Mouse (Mus musculus): ENCODE data around the gene Rab7. TPM values are rescaled to one million over a fixed set of nuclear protein-coding genes. Genes with fewer than 3 reads are reported as not detected.
A peak's percentile ranks its signal among the peaks of the same experiment; 100 is the strongest.
"Not testable (repeated sequence)": the region's sequence is repeated elsewhere in the genome, so short reads cannot be mapped to it uniquely, and the experiment has no call there.

Gene Rab7
- polyA plus RNA-seq, 1 experiment from 2014 or later: 261 TPM

DNA sequence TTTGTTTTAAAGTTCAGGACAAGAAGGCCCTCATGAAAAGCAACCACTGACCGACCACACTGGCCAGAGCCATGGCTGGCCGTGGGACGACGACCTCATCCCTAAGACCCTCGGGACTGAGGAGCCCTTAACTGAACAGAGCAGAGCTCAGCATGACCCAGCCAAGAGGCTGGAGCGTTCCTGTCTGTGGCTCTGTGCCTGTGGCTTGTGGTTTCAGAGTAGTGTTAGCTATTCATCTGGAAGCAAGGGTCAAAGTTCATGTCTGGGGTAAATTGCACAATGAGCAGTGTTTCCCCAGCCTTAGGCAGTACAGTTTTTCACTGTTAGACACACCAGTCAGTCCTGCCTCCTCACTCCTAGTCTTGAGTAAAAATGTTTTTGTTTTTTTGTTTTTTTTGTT, 52.3 kb downstream of the Rab7 start:
- no peaks in the 10 kb centered on the region for H3K27me3 ChIP-seq (ENCODE audit: insufficient read depth, low read length)
- H3K27ac ChIP-seq (ENCODE audit: low read length): no peak overlapping the region; the same call in 1 of the 2 replicates
- 0 out of 2 replicates have a peak, but pooled peaks have one; percentile 30 for ATAC-seq (ENCODE audit: low FRiP score, low TSS enrichment)
- no peaks in the 10 kb centered on the region for H3K9me3 ChIP-seq (ENCODE audit: low read length)
- H3K4me1 ChIP-seq (ENCODE audit: insufficient read depth, low read length): peaks cover 24% of the 10 kb centered on the region
- no peak overlapping the region for H3K4me3 ChIP-seq (ENCODE audit: low read length)
- 39% methylated on average over 6 of the region's 6 CpGs for WGBS
- H3K36me3 ChIP-seq (ENCODE audit: insufficient read depth, low read length): no peaks in the 10 kb centered on the region
- no peak overlapping the region for H3K4me2 ChIP-seq (replicated peaks; ENCODE audit: low read depth, low read length)
- no peak overlapping the region for H3K9ac ChIP-seq (replicated peaks; ENCODE audit: low read length)

- Histone ChIP-seq H3K9me3 (ENCODE audit: low read length) (no peaks in the 10 kb centered on the region), H3K27me3 (ENCODE audit: insufficient read depth, low read length) (no peaks in the 10 kb centered on the region), H3K4me1 (ENCODE audit: insufficient read depth, low read length) (peaks cover 24% of the 10 kb centered on the region), H3K27ac (ENCODE audit: low read length) (no peak overlapping the region), H3K9ac (replicated peaks; ENCODE audit: low read length) (no peak overlapping the region), H3K4me3 (ENCODE audit: low read length) (no peak overlapping the region), H3K4me2 (replicated peaks; ENCODE audit: low read depth, low read length) (no peak overlapping the region), H3K36me3 (ENCODE audit: insufficient read depth, low read length) (no peaks in the 10 kb centered on the region; the same call in 1 of the 2 replicates)
- WGBS: 68% methylated on average over 1 of the region's 1 CpGs
- no peak for ATAC-seq (ENCODE audit: low FRiP score, low TSS enrichment)
Observed at GRCm38 (mm10) chr6:87991886-87992285, 53.2 kb downstream of the Rab7 start.

- Histone ChIP-seq H3K4me2 (replicated peaks; ENCODE audit: low read depth, low read length) (no peak overlapping the region), H3K9ac (replicated peaks; ENCODE audit: low read length) (no peak overlapping the region), H3K27me3 (ENCODE audit: insufficient read depth, low read length) (no peaks in the 10 kb centered on the region), H3K4me1 (ENCODE audit: insufficient read depth, low read length) (peaks cover 24% of the 10 kb centered on the region), H3K36me3 (ENCODE audit: insufficient read depth, low read length) (peaks cover 4% of the 10 kb centered on the region), H3K4me3 (ENCODE audit: low read length) (no peak overlapping the region), H3K9me3 (ENCODE audit: low read length) (no peaks in the 10 kb centered on the region), H3K27ac (ENCODE audit: low read length) (no peak overlapping the region)
- ATAC-seq (ENCODE audit: low FRiP score, low TSS enrichment): no peak
- 74% methylated on average over 4 of the region's 4 CpGs for WGBS
Observed at GRCm38 (mm10) chr6:87991216-87991615, 53.9 kb downstream of the Rab7 start.

GRCm38 (mm10) chr6:87982506-87982905, 62.6 kb downstream of the Rab7 start:
- H3K9me3 ChIP-seq (ENCODE audit: low read length): no peaks in the 10 kb centered on the region
- no peaks in the 10 kb centered on the region for H3K27me3 ChIP-seq (ENCODE audit: insufficient read depth, low read length)
- H3K4me2 ChIP-seq (replicated peaks; ENCODE audit: low read depth, low read length): peak overlapping the region; percentile 67
- ATAC-seq (ENCODE audit: low FRiP score, low TSS enrichment): no peak
- peaks cover 19% of the 10 kb centered on the region for H3K4me1 ChIP-seq (ENCODE audit: insufficient read depth, low read length)
- WGBS: 57% methylated on average over 9 of the region's 9 CpGs
- H3K9ac ChIP-seq (replicated peaks; ENCODE audit: low read length): peak overlapping the region; percentile 94
- H3K36me3 ChIP-seq (ENCODE audit: insufficient read depth, low read length): peaks cover 14% of the 10 kb centered on the region
- H3K27ac ChIP-seq (ENCODE audit: low read length): no peak overlapping the region
- peak overlapping the region; percentile 96 for H3K4me3 ChIP-seq (ENCODE audit: low read length)

DNA sequence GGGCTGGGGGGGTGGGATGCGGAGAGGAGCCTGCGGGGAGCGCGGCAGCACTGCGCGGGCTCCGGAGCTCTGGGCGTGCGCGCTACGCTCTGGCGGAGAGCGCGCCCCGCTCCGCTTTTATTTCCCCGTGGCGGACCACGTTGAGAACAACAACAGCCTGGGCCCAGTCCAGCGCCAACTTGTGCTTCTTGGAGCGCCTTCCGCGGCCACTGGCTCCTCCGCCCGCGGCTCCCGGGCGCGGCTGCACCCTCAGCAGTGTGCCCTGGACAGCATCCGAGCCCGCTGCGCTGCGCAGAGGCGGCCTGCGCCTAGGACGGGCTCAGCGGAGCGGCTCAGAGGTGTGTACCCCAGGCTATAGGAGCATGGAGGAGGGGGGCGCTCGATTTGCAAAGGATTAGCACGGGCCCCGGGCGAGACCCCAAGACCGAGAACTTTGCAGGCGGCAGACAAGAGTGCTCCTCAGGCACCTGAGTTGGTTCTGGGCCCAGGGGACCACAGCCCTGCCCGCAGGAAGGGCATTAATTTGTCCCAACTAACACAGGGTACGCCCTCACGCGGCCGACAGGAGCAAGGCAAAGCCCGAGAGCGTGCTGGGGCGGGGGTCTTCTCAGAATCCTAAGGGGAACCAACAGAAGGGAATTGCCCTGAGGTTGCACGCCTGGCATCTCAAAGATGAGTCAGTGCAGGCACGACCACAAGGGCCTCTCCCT, 63.4 kb downstream of the Rab7 start, which contains the start of gene H1fx:
Gene H1fx, minus strand, starts transcription at position 91 of the 710 bp plus-strand sequence.
- under 1% methylated on average over 51 of the region's 55 CpGs for WGBS
- ATAC-seq (ENCODE audit: low FRiP score, low TSS enrichment): peak; percentile 84

DNA sequence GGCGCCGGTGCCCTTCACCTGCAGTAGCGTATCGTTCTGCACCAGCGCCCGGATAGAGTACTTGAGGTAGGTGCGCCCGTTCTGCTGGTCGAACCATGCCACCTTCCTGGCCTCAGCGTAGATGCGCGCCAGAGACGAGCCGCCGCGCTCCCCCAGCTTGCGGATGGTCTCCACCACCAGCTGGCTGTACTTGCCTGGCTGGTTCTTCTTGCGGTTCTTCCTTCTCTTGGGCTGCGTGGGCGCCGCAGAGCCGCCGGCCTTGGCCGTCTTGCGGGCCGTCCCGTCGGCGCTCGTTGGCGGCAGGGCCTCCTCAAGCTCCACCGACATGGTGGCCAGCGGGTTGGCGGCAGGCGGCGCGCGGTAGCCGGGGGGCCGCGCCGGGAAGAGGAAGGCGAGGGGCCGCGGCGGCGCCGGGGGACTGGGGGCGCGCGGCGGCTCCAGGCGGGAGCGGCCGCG, 64.0 kb downstream of the Rab7 start:
- Histone ChIP-seq H3K36me3 (ENCODE audit: insufficient read depth, low read length) (peaks cover 8% of the 10 kb centered on the region), H3K4me2 (replicated peaks; ENCODE audit: low read depth, low read length) (peak overlapping the region; percentile 67), H3K4me3 (ENCODE audit: low read length) (peak overlapping the region; percentile 96), H3K9me3 (ENCODE audit: low read length) (no peaks in the 10 kb centered on the region), H3K4me1 (ENCODE audit: insufficient read depth, low read length) (peaks cover 19% of the 10 kb centered on the region), H3K9ac (replicated peaks; ENCODE audit: low read length) (peak overlapping the region; percentile 94), H3K27ac (ENCODE audit: low read length) (peak overlapping the region; percentile 88), H3K27me3 (ENCODE audit: insufficient read depth, low read length) (no peaks in the 10 kb centered on the region)
- ATAC-seq (ENCODE audit: low FRiP score, low TSS enrichment): peak; percentile 64
- under 1% methylated on average over 37 of the region's 56 CpGs for WGBS

More for the DNA sequence above, 63.4 kb downstream of the Rab7 start, which contains the start of gene H1fx:
- Histone ChIP-seq H3K36me3 (ENCODE audit: insufficient read depth, low read length) (peaks cover 14% of the 10 kb centered on the region), H3K4me3 (ENCODE audit: low read length) (peak within 1 kb of the TSS; percentile 96), H3K27me3 (ENCODE audit: insufficient read depth, low read length) (no peaks in the 10 kb centered on the region), H3K4me2 (replicated peaks; ENCODE audit: low read depth, low read length) (peak within 1 kb of the TSS; percentile 67), H3K4me1 (ENCODE audit: insufficient read depth, low read length) (peaks cover 19% of the 10 kb centered on the region), H3K9ac (replicated peaks; ENCODE audit: low read length) (peak within 1 kb of the TSS; percentile 94), H3K27ac (ENCODE audit: low read length) (peak within 1 kb of the TSS; percentile 88), H3K9me3 (ENCODE audit: low read length) (no peaks in the 10 kb centered on the region)

- no peaks in the 10 kb centered on the region for H3K9me3 ChIP-seq (ENCODE audit: low read length)
- peak overlapping the region; percentile 96 for H3K4me3 ChIP-seq (ENCODE audit: low read length)
- under 1% methylated on average over 60 of the region's 66 CpGs for WGBS
- H3K27me3 ChIP-seq (ENCODE audit: insufficient read depth, low read length): no peaks in the 10 kb centered on the region
- peaks cover 8% of the 10 kb centered on the region for H3K36me3 ChIP-seq (ENCODE audit: insufficient read depth, low read length)
- peak overlapping the region; percentile 67 for H3K4me2 ChIP-seq (replicated peaks; ENCODE audit: low read depth, low read length)
- H3K4me1 ChIP-seq (ENCODE audit: insufficient read depth, low read length): peaks cover 19% of the 10 kb centered on the region
- peak overlapping the region; percentile 94 for H3K9ac ChIP-seq (replicated peaks; ENCODE audit: low read length)
- peak; percentile 80 for ATAC-seq (ENCODE audit: low FRiP score, low TSS enrichment)
- H3K27ac ChIP-seq (ENCODE audit: low read length): peak overlapping the region; percentile 88
Observed at GRCm38 (mm10) chr6:87980374-87981029, 64.6 kb downstream of the Rab7 start.

DNA sequence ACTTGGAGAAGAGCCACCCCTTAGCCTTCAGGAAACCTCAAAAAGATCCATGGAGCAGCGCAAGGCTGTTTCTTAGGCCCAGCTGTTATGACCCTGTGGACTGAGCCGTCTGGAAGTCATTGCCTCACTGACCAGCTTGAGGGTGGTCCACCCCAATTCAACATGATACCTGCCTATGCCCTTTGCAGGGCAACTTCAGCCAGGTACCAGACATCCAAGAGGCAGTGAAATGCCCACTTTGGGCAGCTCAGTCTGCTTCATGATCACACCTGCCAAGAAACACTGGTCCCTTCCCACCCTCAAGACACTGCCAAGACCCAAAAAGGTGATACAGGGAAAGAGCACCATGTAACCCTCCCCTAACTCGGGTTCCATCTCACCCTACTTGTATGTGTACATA, 65.3 kb downstream of the Rab7 start:
- WGBS: 62% methylated on average over 3 of the region's 3 CpGs
- no peaks in the 10 kb centered on the region for H3K27me3 ChIP-seq (ENCODE audit: insufficient read depth, low read length)
- peaks cover 19% of the 10 kb centered on the region for H3K4me1 ChIP-seq (ENCODE audit: insufficient read depth, low read length)
- peak overlapping the region; percentile 96 for H3K4me3 ChIP-seq (ENCODE audit: low read length)
- H3K36me3 ChIP-seq (ENCODE audit: insufficient read depth, low read length): peaks cover 3% of the 10 kb centered on the region
- H3K9me3 ChIP-seq (ENCODE audit: low read length): no peaks in the 10 kb centered on the region
- no peak for ATAC-seq (ENCODE audit: low FRiP score, low TSS enrichment)
- peak overlapping the region; percentile 67 for H3K4me2 ChIP-seq (replicated peaks; ENCODE audit: low read depth, low read length)
- no peak overlapping the region for H3K9ac ChIP-seq (replicated peaks; ENCODE audit: low read length)
- 0 out of 2 replicates have a peak overlapping the region, but pooled peaks have one; percentile 29 for H3K27ac ChIP-seq (ENCODE audit: low read length)

GRCm38 (mm10) chr6:87970041-87970440, 75.0 kb downstream of the Rab7 start:
- Histone ChIP-seq H3K9me3 (ENCODE audit: low read length) (no peaks in the 10 kb centered on the region), H3K4me1 (ENCODE audit: insufficient read depth, low read length) (no peaks in the 10 kb centered on the region), H3K4me2 (replicated peaks; ENCODE audit: low read depth, low read length) (no peak overlapping the region), H3K4me3 (ENCODE audit: low read length) (no peak overlapping the region), H3K27me3 (ENCODE audit: insufficient read depth, low read length) (no peaks in the 10 kb centered on the region), H3K9ac (replicated peaks; ENCODE audit: low read length) (no peak overlapping the region), H3K27ac (ENCODE audit: low read length) (no peak overlapping the region), H3K36me3 (ENCODE audit: insufficient read depth, low read length) (no peaks in the 10 kb centered on the region)
- 37% methylated on average over 2 of the region's 2 CpGs for WGBS
- ATAC-seq (ENCODE audit: low FRiP score, low TSS enrichment): no peak

DNA sequence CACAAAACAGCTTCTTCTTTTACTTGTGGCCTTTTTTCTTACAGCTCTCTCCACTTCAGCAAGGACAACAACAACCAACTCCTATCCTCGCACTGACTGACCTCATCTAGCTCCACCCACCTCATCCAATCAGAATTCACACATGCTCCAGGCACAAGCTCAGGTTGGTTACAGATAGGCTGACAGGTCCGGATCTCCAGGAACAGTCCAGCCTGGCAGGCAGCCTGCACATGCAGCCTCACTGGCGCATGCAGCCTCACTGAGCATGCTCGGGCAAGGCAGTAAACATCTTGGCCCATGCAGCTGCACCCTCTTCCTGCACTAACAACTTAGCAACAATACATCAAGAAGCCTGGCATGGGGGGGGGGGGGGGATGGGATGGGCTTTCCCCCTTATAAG, 82.6 kb downstream of the Rab7 start:
- not testable (repeated sequence) for H3K4me2 ChIP-seq (replicated peaks; ENCODE audit: low read depth, low read length); H3K27ac ChIP-seq (ENCODE audit: low read length); H3K4me1 ChIP-seq (ENCODE audit: insufficient read depth, low read length); H3K27me3 ChIP-seq (ENCODE audit: insufficient read depth, low read length); H3K36me3 ChIP-seq (ENCODE audit: insufficient read depth, low read length); H3K9ac ChIP-seq (replicated peaks; ENCODE audit: low read length); ATAC-seq (ENCODE audit: low FRiP score, low TSS enrichment); H3K4me3 ChIP-seq (ENCODE audit: low read length)
- H3K9me3 ChIP-seq (ENCODE audit: low read length): peaks cover 13% of the 10 kb centered on the region; the same call in 1 of the 2 replicates
- 72% methylated on average over 4 of the region's 4 CpGs for WGBS
